Mouse (Mus musculus): Measurements from ENCODE around the gene Uaca. TPM values are rescaled to one million over a fixed set of nuclear protein-coding genes. Genes with fewer than 3 reads are reported as not detected.

Gene Uaca
- total and polyA plus RNA-seq, 3 experiments, result 10.6 to 53.5 (median 42.7) TPM

DNA sequence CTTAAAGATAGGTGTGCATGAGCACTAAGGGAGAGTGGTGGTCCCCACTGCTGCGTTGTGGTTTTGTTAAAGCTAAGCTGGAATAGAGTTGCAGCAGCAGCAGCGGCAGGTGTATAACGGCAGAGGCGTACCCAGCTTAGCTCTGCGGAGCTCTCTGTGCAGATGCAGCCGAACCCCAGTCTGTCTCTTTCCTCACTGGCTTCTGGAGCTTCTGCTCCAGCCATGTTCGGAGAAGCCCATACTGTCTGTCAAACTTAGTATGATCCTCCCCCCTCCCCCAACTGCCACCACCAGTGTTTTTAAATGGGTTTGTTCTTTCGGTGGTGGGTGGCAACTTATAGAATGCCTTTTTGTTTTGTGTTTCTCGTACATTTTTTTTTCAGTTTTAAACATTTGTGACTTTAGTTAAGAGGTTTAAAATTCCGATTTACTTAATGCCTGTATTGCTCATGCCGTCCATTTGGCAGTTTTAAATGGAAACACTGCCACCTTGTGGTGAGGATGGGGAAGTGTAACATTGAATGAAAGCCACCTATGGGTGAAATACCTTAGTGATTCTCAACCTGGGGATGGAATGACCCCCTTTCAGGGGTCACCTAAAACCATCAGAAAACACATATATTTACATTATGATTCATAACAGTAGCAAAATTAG lies 64.1 kb downstream of the Uaca start:
- Histone ChIP-seq H3K27ac (no peak overlapping the region; the same call in 1 of the 2 replicates), H3K4me3 (no peak overlapping the region)

DNA sequence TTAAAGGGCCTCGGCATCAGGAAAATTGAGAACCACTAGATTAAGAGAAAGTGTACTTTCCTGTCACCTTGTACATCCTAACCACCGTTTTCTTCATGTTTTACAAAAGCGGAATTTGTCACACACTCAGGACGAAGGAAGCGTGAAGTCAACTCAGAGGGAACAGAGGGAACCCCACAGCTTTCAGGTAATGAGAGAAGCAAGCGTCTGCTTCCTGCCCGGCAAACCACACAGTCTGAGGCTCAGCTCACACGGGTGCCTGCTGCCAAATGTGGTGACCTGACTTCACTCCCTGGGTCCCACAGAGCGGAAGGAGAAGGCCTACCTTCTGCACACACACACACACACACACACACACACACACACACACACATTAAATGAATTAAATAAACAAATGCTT lies 64.7 kb downstream of the Uaca start:
- intact Hi-C loops (cut with DNase I), result loop anchor here (5.0 kb wide), 1 partner anchor 142 kb away; no protein-coding TSS in a partner anchor
- Histone ChIP-seq H3K27me3 (ENCODE audit: control insufficient read depth, insufficient read depth, low read length) (no peaks in the 10 kb centered on the region), H3K4me1 (ENCODE audit: control insufficient read depth, insufficient read depth, low read length) (peaks cover 3% of the 10 kb centered on the region; the same call in 1 of the 2 replicates), H3K36me3 (ENCODE audit: control insufficient read depth, insufficient read depth, low read length) (no peaks in the 10 kb centered on the region), H3K79me2 (replicated peaks; ENCODE audit: control insufficient read depth, insufficient read depth, low read length) (no peaks in the 10 kb centered on the region), H3K27ac (no peak overlapping the region), H3K4me3 (no peak overlapping the region), H3K9ac (ENCODE audit: low read depth, low read length) (no peak overlapping the region)
- DNase-seq, result no peak
- TF ChIP-seq CTCF (IDR thresholded peaks at IDR 0.05) (no peak), EP300 (IDR thresholded peaks at IDR 0.05; ENCODE audit: insufficient read depth, low read depth, low read length) (no peak), POLR2A (IDR thresholded peaks at IDR 0.05; ENCODE audit: insufficient read depth, low read depth, low read length) (no peak)
- WGBS, result 71% methylated on average over 9 of the region's 9 CpGs

More for the DNA sequence above, 64.1 kb downstream of the Uaca start:
- H3K79me2 ChIP-seq (replicated peaks; ENCODE audit: control insufficient read depth, insufficient read depth, low read length), result no peaks in the 10 kb centered on the region
- no peak for DNase-seq
- H3K4me1 ChIP-seq (ENCODE audit: control insufficient read depth, insufficient read depth, low read length), result peaks cover 3% of the 10 kb centered on the region; the same call in 1 of the 2 replicates
- H3K36me3 ChIP-seq (ENCODE audit: control insufficient read depth, insufficient read depth, low read length), result no peaks in the 10 kb centered on the region
- WGBS, result 39% methylated on average over 11 of the region's 11 CpGs
- no peak overlapping the region for H3K9ac ChIP-seq (ENCODE audit: low read depth, low read length)
- intact Hi-C loops (cut with DNase I), result loop anchor here (1.0 to 5.0 kb wide), 4 partner anchors 39 to 141 kb away; partner anchors contain the start of gene Uaca
- no peaks in the 10 kb centered on the region for H3K27me3 ChIP-seq (ENCODE audit: control insufficient read depth, insufficient read depth, low read length)
- TF ChIP-seq EP300 (IDR thresholded peaks at IDR 0.05; ENCODE audit: insufficient read depth, low read depth, low read length) (no peak), CTCF (IDR thresholded peaks at IDR 0.05) (peak; percentile 88), POLR2A (IDR thresholded peaks at IDR 0.05; ENCODE audit: insufficient read depth, low read depth, low read length) (no peak)

DNA sequence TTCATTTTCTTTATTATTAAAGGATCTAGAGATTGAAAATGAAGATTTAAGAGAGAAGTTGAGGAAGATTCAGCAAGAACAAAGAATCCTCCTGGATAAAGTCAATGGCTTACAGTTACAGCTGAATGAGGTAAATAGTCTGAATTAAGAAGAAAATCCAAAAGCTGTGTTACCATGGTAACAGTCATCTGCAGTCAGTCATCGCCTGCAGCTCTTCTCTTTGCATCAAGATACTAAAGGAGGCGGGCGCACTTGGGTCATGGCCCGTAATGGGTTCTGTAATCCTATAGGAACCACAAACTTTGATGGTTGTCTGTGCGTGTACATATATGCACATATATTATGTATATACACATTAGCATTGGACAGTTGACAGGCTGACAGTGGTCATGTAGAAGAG lies 66.7 kb downstream of the Uaca start:
- H3K4me3 ChIP-seq, result no peak overlapping the region
- TF ChIP-seq POLR2A (IDR thresholded peaks at IDR 0.05; ENCODE audit: insufficient read depth, low read depth, low read length) (no peak), EP300 (IDR thresholded peaks at IDR 0.05; ENCODE audit: insufficient read depth, low read depth, low read length) (no peak), CTCF (IDR thresholded peaks at IDR 0.05) (no peak)
- intact Hi-C loops (cut with DNase I), result no loop called here
- DNase-seq, result no peak
- H3K27me3 ChIP-seq (ENCODE audit: control insufficient read depth, insufficient read depth, low read length), result no peaks in the 10 kb centered on the region
- H3K9ac ChIP-seq (ENCODE audit: low read depth, low read length), result no peak overlapping the region
- H3K27ac ChIP-seq, result no peak overlapping the region
- peaks cover 9% of the 10 kb centered on the region for H3K4me1 ChIP-seq (ENCODE audit: control insufficient read depth, insufficient read depth, low read length)
- 97% methylated on average over 5 of the region's 5 CpGs for WGBS
- H3K79me2 ChIP-seq (replicated peaks; ENCODE audit: control insufficient read depth, insufficient read depth, low read length), result no peaks in the 10 kb centered on the region
- peaks cover 9% of the 10 kb centered on the region for H3K36me3 ChIP-seq (ENCODE audit: control insufficient read depth, insufficient read depth, low read length)

DNA sequence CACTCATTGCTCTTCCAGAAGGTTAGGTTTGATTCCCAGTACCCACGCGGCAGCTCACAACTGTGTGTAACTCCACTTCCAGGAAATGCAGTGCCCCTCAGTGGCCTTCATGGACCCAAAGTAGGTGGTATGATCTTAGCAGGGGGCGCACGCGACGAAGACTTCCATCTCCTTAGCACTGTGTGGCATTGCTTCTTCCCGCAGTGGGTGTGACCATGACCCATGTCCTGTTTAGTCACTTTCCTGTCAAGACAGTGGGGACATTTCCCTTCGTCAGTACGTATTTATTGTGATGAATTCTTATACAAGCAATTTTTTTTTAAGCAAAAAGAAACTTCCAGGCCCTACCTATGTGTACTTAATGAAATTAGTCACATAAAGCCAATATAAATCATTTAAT lies 70.3 kb downstream of the Uaca start:
- no peak overlapping the region; the same call in 1 of the 2 replicates for H3K9ac ChIP-seq (ENCODE audit: low read depth, low read length)
- H3K27ac ChIP-seq, result peak overlapping the region; percentile 85
- H3K79me2 ChIP-seq (replicated peaks; ENCODE audit: control insufficient read depth, insufficient read depth, low read length), result no peaks in the 10 kb centered on the region
- peaks cover 15% of the 10 kb centered on the region for H3K36me3 ChIP-seq (ENCODE audit: control insufficient read depth, insufficient read depth, low read length)
- intact Hi-C loops (cut with DNase I), result no loop called here
- H3K4me3 ChIP-seq, result no peak overlapping the region
- peaks cover 7% of the 10 kb centered on the region for H3K4me1 ChIP-seq (ENCODE audit: control insufficient read depth, insufficient read depth, low read length)
- TF ChIP-seq EP300 (IDR thresholded peaks at IDR 0.05; ENCODE audit: insufficient read depth, low read depth, low read length) (peak; percentile 65; the same call in 1 of the 2 replicates), POLR2A (IDR thresholded peaks at IDR 0.05; ENCODE audit: insufficient read depth, low read depth, low read length) (0 out of 2 replicates have a peak, but pooled peaks have one; percentile 23), CTCF (IDR thresholded peaks at IDR 0.05) (peak; percentile 19; the same call in 1 of the 2 replicates)
- DNase-seq, result peak in 1 of 2 experiments; percentile 44
- no peaks in the 10 kb centered on the region for H3K27me3 ChIP-seq (ENCODE audit: control insufficient read depth, insufficient read depth, low read length)
- 55% methylated on average over 9 of the region's 9 CpGs for WGBS

DNA sequence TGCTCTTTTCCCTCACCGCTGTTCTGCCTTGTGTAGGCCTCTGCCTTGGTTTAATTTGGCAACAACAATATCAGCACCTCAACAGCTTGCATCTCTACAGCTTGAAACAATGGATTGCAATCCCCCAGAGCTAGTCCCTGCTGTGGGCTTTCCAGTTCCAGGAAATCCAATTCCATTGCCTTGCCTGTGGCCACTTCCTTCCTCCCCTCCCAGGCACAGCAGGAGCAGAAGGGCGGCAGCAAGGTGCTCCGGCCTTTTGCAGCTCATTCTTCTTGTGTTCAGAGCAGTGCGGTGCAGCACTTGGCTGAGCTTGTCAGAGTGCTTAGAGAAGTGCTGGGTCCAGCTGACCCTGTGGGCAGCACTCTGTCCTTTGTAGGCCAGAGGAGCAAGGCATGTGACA lies 71.5 kb downstream of the Uaca start:
- Histone ChIP-seq H3K9ac (ENCODE audit: low read depth, low read length) (peak overlapping the region; percentile 66), H3K27ac (peak overlapping the region; percentile 85), H3K4me1 (ENCODE audit: control insufficient read depth, insufficient read depth, low read length) (peaks cover 7% of the 10 kb centered on the region), H3K4me3 (peak overlapping the region; percentile 48), H3K36me3 (ENCODE audit: control insufficient read depth, insufficient read depth, low read length) (peaks cover 15% of the 10 kb centered on the region), H3K27me3 (ENCODE audit: control insufficient read depth, insufficient read depth, low read length) (no peaks in the 10 kb centered on the region), H3K79me2 (replicated peaks; ENCODE audit: control insufficient read depth, insufficient read depth, low read length) (no peaks in the 10 kb centered on the region)
- intact Hi-C loops (cut with DNase I), result no loop called here
- WGBS, result 49% methylated on average over 4 of the region's 4 CpGs
- TF ChIP-seq EP300 (IDR thresholded peaks at IDR 0.05; ENCODE audit: insufficient read depth, low read depth, low read length) (peak; percentile 96), POLR2A (IDR thresholded peaks at IDR 0.05; ENCODE audit: insufficient read depth, low read depth, low read length) (peak; percentile 87), CTCF (IDR thresholded peaks at IDR 0.05) (no peak)
- peak; percentile 55 to 66 for DNase-seq

DNA sequence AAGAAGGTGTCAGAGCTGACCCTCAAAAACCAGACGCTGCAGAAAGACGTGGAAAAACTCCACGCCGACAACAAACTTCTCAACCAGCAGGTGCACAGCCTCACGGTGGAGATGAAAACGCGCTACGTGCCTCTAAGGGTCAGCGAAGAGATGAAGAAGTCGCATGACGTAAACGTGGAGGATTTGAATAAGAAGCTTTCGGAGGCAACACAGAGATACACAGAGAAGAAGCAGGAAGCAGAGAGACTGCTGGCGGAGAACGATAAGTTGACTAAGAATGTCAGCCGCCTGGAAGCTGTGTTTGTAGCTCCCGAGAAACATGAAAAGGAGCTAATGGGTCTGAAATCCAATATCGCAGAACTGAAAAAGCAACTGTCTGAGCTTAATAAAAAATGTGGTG lies 76.1 kb downstream of the Uaca start:
- Histone ChIP-seq H3K9ac (ENCODE audit: low read depth, low read length) (no peak overlapping the region), H3K27me3 (ENCODE audit: control insufficient read depth, insufficient read depth, low read length) (no peaks in the 10 kb centered on the region), H3K4me1 (ENCODE audit: control insufficient read depth, insufficient read depth, low read length) (peaks cover 3% of the 10 kb centered on the region), H3K36me3 (ENCODE audit: control insufficient read depth, insufficient read depth, low read length) (peaks cover 14% of the 10 kb centered on the region), H3K4me3 (no peak overlapping the region), H3K27ac (no peak overlapping the region), H3K79me2 (replicated peaks; ENCODE audit: control insufficient read depth, insufficient read depth, low read length) (peaks cover 1% of the 10 kb centered on the region; the same call in 1 of the 2 replicates)
- no peak for TF ChIP-seq CTCF (IDR thresholded peaks at IDR 0.05)
- no peak for TF ChIP-seq POLR2A (IDR thresholded peaks at IDR 0.05; ENCODE audit: insufficient read depth, low read depth, low read length)
- no peak for TF ChIP-seq EP300 (IDR thresholded peaks at IDR 0.05; ENCODE audit: insufficient read depth, low read depth, low read length)
- 84% methylated on average over 18 of the region's 18 CpGs for WGBS
- intact Hi-C loops (cut with DNase I), result no loop called here
- no peak for DNase-seq

Data from heart, adult 2 months (tissue).